Mouse (Mus musculus): ENCODE results near the gene Tmem45a.
"Not testable (repeated sequence)": the region's sequence is repeated elsewhere in the genome, so short reads cannot be mapped to it uniquely, and the experiment has no call there.

Tmem45a gene

DNA sequence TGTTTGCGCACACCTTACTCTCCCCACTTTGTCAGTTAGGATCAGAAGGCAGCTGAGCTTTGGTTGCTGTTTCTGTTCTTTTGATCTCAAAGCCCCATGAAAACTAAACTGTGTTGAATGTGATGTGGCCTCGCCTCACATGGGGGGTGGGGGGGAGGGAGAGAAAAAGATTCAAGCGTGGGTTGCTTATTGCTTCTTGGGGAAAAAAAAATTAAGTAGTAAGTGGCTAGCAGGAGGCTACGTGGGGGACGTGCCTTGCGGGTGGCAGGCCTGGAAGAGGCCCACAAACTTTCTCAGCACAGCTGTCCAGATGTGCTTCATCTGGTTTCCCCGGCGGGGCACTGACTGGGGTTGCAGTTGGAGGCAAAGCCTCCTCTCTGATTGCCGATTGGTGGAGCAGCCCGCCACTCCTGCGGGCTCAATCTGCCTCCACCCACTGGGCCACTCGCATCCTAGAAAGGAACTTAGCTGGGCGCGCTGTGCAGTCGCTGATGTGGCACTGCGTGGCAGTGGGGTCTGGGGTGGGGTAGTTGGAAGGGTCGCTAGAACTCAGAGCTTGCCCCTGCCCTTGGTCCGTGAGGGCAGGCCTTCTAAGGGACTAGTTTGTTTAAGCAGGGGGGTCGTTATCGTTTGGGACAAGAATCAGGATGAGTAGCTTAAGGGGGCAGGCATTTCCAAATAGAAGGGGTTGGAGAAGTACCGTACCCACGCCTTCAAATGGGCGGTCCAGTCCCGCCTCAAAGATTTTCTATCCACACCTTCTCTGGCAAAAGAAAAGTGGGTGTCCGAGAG, at the start of gene Tmem45a:
TSS of gene Tmem45a (minus strand) at position 343 of the 792 bp plus-strand sequence.
- DNase-seq = peak; percentile 87

DNA sequence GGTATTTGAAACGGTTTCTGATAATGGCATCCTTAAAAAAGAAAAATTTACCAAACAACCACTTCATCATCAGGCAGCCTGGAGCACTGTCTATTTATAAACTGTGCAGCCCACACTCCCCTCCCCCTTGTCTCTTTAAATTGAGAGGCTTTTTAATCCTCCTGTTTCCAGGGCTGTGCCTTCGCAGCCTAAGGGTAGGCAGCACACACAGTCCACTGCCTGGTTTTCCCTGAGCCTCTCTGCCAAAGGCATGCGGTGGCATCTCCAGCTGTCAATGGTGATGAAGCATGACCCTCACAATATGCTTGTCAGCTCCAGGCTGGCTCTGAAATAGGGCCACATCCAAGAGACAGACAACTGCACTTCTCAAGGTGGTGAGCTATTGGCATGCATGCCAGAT, 42.1 kb upstream of the Tmem45a start, which contains the start of gene Lnp1:
TSS of gene Lnp1 (minus strand) at position 39 of the 400 bp plus-strand sequence.
- DNase-seq = no peak

DNA sequence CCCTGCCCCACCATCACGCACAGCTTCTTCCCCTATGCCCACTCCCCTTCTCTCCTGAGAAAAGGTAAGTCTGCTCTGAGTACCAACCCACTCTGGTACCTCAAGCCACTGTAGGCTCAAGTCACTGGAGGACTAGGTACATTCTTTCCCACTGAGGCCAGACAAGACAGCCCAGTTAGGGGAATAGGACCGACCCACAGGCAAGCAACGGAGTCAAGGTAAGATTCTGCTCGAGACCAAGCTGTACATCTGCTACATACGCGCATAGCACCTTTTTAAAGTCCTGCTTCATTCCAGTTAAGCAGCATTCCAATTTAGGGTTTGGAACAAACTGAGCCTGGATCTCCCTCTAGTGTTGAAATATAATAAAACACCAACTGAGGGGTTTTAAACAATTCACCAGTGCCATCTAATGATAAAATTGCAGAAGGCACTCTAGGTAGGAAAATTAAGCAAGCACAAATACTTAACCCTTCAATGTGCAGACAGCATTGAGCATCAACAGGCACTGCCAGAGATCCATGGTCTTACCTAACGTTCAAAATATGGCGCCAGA, 34.2 kb upstream of the Tmem45a start:
- peak; percentile 36 for DNase-seq

DNA sequence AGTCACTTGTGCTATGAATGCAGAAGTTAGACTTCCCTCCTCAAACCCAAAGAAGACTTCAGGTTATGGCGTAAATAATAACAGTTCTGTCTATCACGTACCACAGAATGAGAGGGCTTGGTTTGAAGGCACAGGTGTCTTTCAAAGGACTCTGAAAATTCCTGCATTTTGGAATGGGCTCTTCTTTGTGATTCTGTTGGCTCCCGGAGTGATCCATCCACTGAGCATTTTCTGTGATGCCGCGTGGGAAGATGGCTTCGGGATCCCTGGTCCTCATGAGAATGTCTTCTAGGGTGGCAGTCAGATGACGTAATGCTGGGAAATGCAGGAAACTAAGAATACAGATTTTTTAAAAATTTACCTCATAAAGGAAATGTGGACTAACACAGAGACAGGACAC, 31.3 kb upstream of the Tmem45a start:
- no peak for DNase-seq

DNA sequence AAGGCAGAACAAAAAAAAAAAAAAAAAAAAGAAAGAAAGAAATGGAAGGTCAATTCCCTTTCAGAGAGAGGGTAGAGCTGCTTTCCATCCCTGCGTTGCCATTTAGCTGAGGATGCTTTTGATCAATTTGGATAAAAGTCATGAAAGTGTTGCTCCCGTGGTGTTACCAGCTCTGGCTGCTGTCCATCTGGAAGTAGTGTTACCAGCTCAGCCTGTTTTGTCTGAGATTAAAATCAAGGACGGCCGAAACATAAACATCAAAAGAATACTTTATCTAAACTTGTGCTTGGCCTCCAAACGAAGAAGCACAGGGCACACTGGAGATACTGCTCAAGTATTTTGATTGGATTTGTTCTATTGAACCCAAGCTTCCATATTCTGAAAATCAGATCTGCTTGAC, 23.0 kb upstream of the Tmem45a start:
- DNase-seq = peak; percentile 41

DNA sequence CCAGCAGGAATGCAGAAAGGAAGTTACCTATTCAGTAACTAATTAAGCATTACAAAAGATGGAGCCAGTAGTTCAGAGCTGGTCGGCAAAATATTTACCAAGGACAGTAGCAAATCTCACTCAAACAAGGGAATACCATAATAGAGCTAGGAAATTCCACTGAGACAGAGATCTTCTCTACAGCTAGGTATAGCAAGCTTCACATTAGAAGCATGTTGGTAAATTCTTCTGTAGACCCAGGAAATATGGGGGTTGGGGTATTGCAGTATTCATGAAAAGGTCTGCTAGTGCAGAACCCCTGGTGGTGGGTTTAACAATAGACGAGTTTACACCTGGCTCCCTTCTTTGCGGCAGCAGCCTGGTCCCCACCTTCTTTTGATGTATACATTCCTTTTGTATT, 16.2 kb upstream of the Tmem45a start:
- DNase-seq = not testable (repeated sequence)

DNA sequence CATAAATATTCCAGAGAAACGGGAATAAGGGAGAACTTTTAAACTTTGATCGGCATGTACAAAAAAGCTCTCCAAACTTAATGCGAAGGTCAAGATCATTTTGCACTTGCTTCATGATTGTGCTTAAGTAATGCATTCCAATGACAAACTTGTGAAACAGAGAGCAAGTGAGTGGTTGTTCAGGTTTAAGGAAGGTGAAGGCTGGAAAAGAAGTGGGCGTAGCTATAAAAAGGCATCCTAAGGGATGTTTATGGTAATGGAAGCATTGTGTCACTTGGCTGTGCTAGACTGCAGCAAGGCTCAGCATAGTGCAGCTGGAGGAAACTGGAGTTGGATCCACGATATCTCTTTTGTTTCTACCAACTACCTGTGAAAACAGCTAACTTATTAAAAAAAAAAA, 5.6 kb upstream of the Tmem45a start:
- no peak for DNase-seq

DNA sequence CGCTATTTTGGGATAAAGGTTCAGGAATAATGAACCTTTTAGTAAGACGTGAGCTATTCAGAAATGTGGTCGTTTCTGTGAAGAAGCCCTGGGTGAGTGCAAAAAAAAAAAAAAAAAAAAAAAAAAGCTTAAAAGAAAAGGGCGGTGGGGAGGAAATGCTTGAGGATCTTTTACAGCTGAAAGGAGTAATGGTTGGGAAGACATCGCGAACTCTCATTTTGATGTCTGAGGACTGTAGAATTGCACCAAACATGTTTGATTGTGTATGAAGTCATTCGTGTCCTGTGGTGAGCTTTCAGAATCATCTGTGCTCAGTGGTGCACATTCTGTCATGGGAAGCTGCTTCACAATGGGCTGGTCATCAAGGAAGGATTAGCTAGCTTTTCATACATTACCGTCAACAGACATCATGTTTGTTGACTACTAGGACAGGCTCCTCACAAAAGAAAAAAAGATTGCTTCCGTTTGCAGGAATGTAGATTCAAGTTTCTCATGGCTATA, 700 bp upstream of the Tmem45a start:
- DNase-seq = no peak

DNA sequence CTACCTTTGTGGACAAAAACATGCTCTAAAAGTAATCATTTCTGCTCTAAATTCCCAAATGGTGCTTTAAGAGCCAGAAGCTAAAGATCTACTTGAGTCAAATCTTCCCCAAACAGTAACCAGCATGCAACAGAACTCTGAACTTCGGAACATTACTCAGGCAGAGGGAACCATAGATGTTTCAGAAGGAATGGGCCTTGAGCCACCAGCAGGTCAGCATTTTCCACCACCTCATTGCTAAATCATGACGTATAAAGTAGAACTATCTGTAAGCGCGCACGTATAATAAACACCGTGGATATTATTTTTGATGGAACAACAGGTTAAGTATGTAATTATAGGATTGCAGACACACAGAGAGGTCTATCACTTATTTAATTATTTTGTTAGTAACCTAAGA, 1.2 kb downstream of the Tmem45a start:
- peak; percentile 29 for DNase-seq

DNA sequence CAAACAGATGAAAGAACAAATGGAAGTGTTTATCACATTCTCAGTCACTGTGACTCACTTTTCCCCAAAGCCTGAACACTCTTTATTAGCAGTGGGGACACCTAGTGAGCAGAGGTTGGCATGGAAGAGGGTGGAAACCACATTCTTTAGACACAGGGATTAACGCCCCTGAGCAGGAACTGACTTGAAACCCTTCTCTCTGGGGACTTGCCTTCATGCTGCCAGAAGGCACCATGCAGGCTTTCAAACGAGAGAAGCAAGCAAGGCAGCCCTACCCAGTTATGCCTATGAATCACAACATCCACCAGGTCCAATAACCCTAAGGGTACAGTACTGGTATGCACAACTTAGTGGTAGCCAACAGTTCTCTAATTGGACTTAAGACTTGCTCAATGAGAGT, 12.6 kb downstream of the Tmem45a start:
- DNase-seq = no peak

DNA sequence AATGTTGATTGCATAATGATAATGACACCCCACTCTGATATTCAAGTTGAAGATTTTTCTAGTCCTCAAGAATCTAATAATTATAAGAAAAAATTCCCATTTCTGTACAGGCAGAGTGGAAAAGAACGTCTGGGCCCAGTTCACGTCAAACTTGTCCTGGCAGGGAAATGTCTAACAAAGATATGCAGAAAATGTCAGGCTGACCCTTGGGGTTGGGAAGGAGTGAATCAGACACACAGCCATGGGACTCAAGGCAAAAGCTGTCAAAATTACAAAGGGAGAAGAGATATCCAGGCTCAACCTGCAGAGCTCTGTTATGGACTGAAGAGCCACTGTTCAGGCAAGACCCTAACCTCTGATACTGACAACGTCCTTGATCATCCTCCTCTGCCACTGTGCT, 15.5 kb downstream of the Tmem45a start:
- peak; percentile 14 for DNase-seq

DNA sequence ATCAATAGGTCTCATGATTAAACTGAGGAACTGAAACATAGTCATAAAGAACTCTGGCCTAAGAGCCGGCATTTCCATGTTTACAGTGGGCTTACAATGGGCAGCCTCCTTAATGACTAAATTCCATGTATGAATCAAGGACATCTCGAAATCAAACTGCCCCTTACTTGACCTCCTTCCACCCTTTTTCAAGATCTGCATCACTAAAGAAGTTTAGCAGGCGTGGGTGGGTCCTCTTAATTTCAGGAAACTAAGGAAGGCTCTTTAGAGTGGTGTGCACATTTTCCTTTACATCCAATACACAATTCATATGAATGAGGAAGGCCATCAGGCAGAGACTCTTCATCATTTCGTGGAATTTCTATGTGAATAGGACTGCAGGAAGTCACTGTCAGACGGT, 17.6 kb downstream of the Tmem45a start:
- DNase-seq = no peak

DNA sequence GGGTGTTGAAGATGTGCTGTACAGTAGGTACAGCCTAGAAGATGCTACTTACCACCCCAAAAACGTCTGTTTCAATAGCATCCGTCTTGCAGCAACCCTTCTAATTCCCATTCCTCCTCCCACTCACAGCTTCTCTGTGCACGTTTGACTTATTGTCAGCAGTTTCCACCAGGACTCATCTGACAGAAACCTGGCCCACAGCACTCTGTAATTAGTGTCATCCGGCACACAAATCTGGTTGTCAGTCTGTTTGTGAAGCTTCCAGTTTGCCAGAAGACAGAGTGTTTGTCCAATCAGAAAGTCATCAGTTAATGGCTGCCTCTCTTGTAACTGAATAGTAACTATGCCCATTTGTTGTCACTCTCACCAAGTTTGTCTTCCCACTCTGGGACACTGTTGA, 18.4 kb downstream of the Tmem45a start:
- no peak for DNase-seq

DNA sequence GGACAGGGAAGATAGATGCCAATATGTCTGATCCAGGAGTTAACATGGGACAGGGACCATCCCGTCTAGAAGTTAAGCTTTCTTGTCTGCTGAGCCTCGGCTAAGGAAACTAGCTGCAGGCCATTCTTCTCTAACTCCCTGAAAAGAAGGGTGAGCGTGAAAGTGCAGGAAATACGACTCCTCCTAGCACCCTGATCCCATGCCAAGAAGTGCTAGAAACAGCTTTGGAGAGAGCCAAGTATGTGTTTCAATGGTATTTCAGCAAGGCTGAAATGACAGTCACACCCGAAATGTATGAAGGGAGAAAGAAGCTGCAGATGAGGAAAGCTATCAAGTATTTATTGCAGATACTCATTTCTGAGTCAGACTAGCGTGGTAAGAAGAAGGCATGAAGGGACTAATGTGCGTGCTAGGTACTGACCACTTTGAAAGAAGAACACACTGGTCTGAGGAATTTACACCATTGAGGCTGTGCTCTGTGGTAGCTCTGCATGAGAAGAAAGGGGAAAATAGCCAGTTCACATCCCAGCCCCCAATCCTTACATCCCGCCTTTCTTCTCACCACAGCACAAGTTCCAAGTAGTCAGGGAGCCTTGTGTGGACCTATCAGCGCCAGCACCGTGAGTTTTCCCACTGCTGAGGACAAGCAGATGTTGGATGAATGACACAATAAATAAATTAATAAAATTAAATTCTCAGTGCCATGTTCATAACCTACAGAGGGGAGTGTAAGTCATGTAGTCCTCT, 33.0 kb downstream of the Tmem45a start:
- peak; percentile 38 for DNase-seq

DNA sequence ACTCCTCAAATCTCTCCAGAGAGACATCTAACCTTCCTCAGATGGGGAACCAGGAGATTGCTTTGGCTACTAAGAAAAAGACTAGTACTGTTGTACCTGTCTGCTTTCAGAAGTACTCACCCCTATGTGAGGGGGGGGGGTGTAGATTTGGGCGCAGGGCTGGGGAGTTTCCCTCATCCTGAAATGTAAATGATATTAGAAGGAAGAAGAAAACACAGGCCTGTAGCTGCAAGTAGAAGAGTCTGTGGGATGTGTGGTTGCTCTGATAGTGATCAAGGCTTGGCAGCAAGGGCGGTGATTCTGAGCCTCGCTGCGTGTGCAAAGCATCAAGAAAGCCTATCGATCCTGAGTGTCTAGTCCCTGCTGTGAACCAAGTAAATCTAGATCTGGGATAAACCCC, 43.0 kb downstream of the Tmem45a start:
- DNase-seq = no peak

DNA sequence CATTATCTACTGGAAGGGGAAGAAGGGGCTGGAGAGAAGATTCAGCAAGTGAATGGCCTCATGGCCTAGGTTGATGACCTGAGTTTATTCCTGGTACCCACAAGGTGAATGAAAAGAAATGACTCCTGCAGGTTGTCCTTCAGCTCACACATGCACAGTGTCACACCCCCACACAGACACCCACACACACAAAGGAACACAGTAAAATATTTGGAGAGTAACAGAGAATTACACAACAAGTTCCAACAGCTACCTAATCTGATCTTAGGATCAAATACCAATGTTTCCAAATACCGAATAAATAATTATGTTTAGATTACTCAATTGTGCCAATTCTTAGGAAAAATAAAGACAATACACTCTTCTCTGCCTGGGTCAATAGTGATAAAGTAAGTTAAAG, 52.7 kb downstream of the Tmem45a start:
- DNase-seq = no peak

DNA sequence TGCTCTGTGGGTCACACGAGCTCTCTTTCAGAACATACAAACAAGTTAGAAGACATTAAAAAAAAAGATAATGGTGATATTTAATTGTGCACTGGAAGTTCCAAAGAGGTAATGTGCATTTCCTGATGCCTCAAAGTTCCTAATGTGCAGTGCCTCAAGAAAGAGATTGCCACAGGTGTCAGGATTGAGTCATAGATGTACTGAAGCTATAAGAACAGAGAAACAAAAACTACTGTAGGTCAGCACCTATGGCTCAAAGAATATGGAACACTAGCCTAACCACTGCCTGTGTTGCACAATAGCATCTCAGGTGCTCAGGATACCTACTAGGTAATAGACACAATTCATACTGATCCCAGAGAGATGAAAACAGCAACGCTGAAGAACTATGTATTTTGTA, 54.0 kb downstream of the Tmem45a start:
- no peak for DNase-seq

DNA sequence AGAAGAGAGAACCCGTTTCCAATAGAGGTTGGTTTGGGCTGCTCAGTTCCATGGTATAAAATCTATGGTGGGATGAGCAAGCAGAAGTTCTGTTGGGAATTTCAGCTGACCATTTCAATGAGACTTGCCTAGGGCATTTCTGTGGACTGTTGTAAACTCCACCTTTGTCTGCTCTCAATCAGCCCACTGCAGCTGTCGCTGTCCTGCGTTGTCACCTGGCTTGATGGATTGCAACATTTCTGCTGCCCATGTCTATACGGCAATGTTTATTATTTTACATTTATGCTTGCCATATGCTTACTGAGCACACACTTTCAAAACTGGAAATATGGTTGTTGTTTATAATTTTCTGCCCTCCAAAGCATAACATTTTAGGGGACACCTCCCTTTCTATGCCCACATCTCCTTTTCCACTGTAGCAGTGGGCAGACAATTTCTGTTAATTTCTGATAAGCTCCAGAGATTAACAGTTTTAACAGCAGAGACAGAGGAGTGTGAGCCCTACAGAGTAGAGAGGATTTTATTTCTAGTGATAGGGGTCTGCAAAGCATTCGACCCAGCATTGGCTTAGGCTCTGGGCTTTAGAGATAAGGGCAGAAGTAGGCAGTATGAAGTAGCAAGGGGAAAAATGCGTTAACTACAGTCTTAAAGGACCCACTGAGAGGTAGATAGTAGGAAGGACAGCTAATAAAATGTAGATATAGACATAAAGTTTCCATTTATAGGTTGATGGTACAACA, 84.4 kb downstream of the Tmem45a start:
- no peak for DNase-seq

DNA sequence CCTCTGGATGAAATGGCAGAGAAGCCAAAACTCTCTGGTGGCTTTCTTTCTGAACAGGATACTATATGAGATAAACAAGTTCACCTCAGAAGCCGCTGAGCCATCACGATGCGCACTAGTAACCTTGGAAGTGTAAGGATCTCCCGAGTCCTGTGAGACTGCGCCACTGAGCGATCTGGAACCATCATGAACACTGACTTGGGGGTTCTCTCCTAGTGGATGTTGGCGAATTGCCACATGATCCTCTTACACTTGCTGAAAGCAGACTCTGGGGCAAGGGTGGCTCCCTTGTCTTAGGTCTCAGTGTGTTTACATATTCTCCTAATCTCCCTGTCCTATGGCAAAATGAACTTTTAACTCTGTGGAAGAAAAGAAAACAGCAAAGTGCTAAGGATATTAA, 85.0 kb downstream of the Tmem45a start:
- DNase-seq = no peak

DNA sequence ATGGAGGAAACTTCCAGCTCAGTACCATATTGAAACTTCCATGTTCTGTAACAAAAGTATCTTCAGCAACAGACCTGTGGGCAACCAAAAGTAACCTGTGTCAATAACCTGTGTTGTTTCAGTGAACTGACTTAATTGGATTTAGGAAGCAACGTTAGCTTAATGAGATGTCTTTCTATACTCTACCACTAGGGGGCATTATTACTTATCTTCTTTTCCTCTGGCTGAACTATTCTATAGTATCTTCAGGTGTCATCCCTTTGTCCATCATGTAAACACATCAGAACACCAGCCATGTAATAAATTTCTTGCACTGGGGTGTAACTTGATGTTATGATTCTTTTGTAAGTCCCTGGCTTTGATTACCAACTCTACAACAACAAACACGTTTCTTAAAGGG, 85.5 kb downstream of the Tmem45a start:
- peak; percentile 10 for DNase-seq

DNA sequence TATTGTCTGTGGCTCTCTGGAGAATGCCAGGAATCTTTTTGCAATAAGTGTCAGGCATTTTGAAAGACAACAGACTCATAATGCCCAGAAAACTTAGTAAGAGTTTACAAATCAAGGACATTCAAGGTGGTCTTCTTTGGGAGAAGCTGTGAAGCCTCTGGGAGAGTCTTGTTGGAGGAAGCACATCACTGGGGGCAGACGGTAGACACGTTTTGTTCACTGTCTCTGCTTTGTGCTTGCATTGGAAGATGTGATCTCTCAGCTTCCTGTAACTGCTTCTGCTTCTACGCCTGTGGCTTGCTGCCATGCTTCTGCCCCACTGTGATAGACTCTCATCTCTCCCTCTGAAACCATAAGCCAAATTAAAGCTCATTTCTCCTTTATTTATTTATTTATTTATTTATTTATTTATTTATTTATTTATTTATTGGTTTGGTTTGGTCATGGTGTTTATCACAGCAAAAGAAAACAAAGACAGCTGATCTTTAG, 86.4 kb downstream of the Tmem45a start:
- DNase-seq = no peak

DNA sequence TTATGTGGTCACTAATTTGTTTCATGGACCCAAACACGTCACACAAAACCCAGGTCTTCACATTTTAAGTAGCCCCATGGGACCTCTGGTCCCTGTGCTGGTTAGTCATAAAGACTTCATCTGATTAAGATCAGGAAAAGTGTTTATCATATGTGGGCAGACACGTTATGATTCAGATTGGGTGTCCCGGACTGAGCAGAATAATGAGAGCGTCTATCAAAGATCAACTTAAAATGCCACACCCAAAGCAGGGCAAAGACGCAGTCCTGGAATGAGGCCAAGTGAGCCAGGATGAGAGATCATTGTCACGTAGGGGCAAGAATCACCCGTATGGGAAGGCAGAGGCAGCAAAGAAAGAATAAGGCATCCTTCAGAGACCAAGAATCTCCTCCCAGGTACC, 87.1 kb downstream of the Tmem45a start:
- peak; percentile 2 for DNase-seq
